Mouse (Mus musculus) erythroblast, adult 5-6 weeks (primary cell): ENCODE measurements around the gene Ghr. TPM values are rescaled to one million over a fixed set of nuclear protein-coding genes. Genes with fewer than 3 reads are reported as not detected.
A peak's percentile ranks its signal among the peaks of the same experiment; 100 is the strongest.

Source experiments
- ATAC-seq: replicated peaks from 2 replicates; pipeline ENCODE4 v1.8.0; 2016; ENCODE audit warnings: moderate number of reproducible peaks, mild to moderate bottlenecking, moderate TSS enrichment, inconsistent platforms; ENCODE audit not compliant: poor library complexity, low FRiP score, severe bottlenecking
- total RNA-seq, 2 experiments: library from RNA; stranded (forward) in 1 of 2; stranded (reverse) in 1 of 2; fragments of 150-400 nt in 1 of 2; fragments of 200-764, 138-1000 nt in 1 of 2; gene quantifications; 2 replicates each; pipeline versions ENCODE4 v1.2.3 to v1.2.4; 2015 to 2017; ENCODE audit warnings: low replicate concordance in 2 of 2

Gene Ghr
- total RNA-seq, 2 experiments from 2014 or later = 4.4 TPM; not detected in 1

GRCm38 (mm10) chr15:3319929-3320328, 263.4 kb downstream of the Ghr start:
- no peak for ATAC-seq

GRCm38 (mm10) chr15:3316617-3317016, 266.7 kb downstream of the Ghr start:
- ATAC-seq = no peak

GRCm38 (mm10) chr15:3312937-3313336, 270.4 kb downstream of the Ghr start:
- ATAC-seq = no peak

- ATAC-seq = no peak
Observed at GRCm38 (mm10) chr15:3309856-3310255, 273.4 kb downstream of the Ghr start.

- no peak for ATAC-seq
Observed at GRCm38 (mm10) chr15:3303426-3303825, 279.9 kb downstream of the Ghr start, which contains the start of gene Ccdc152. Gene Ccdc152 (minus strand): TSS chr15:3303526.

- ATAC-seq = no peak
Observed at GRCm38 (mm10) chr15:3300361-3301100, 282.8 kb downstream of the Ghr start.

GRCm38 (mm10) chr15:3297615-3298014, 285.7 kb downstream of the Ghr start:
- ATAC-seq = no peak

- no peak for ATAC-seq
Observed at GRCm38 (mm10) chr15:3295986-3296385, 287.3 kb downstream of the Ghr start.

- no peak for ATAC-seq
Observed at GRCm38 (mm10) chr15:3293477-3293876, 289.8 kb downstream of the Ghr start.

- no peak for ATAC-seq
Observed at GRCm38 (mm10) chr15:3290435-3290834, 292.9 kb downstream of the Ghr start.

GRCm38 (mm10) chr15:3286032-3286431, 297.3 kb downstream of the Ghr start:
- ATAC-seq = no peak

- no peak for ATAC-seq
Observed at GRCm38 (mm10) chr15:3281737-3282136, 301.6 kb downstream of the Ghr start.

GRCm38 (mm10) chr15:3281216-3281615, 302.1 kb downstream of the Ghr start:
- ATAC-seq = no peak

GRCm38 (mm10) chr15:3279242-3279641, 304.1 kb downstream of the Ghr start:
- ATAC-seq = no peak

GRCm38 (mm10) chr15:3277391-3277790, 305.9 kb downstream of the Ghr start:
- no peak for ATAC-seq

GRCm38 (mm10) chr15:3273191-3273590, 310.1 kb downstream of the Ghr start:
- no peak for ATAC-seq

- ATAC-seq = 0 out of 2 replicates have a peak, but pooled peaks have one; percentile 52
Observed at GRCm38 (mm10) chr15:3271216-3271615, 312.1 kb downstream of the Ghr start.

- peak; percentile 90 for ATAC-seq
Observed at GRCm38 (mm10) chr15:3270646-3271077, 312.6 kb downstream of the Ghr start.

GRCm38 (mm10) chr15:3269996-3270645, 313.2 kb downstream of the Ghr start:
- peak; percentile 57; the same call in 1 of the 2 replicates for ATAC-seq

GRCm38 (mm10) chr15:3269496-3269895, 313.8 kb downstream of the Ghr start:
- ATAC-seq = no peak

GRCm38 (mm10) chr15:3268247-3268646, 315.0 kb downstream of the Ghr start, which contains the start of gene Selenop:
Gene Selenop (plus strand): TSS chr15:3268547.
- no peak for ATAC-seq
